Mouse (Mus musculus) stomach, postnatal 0 days (tissue): ENCODE measurements around the gene Arid1b. TPM values are rescaled to one million over a fixed set of nuclear protein-coding genes. Genes with fewer than 3 reads are reported as not detected.
A peak's percentile ranks its signal among the peaks of the same experiment; 100 is the strongest.

Experiments
- ATAC-seq: fragments of 200-750 bp; cut with Nextera tagmentation; 2 replicates; pipeline ENCODE4 v1.8.0; 2017; ENCODE audit not compliant: low FRiP score, low TSS enrichment
- DNase-seq: peaks from one replicate; pipeline ENCODE4 v3.0.0-alpha.2; 2016; ENCODE audit warnings: low spot score
- H3K27ac ChIP-seq: fragments of 300-500 bp; sonication (generic); replicated peaks from 2 replicates; pipeline ENCODE4 v1.5.1; 2014; ENCODE audit warnings: mild to moderate bottlenecking, control low read depth
- H3K27me3 ChIP-seq: fragments of 300-500 bp; sonication (generic); 2 replicates; pipeline ENCODE4 v1.6.1; 2014; ENCODE audit warnings: low read length; ENCODE audit not compliant: control insufficient read depth, insufficient read depth
- H3K36me3 ChIP-seq: fragments of 300-500 bp; sonication (generic); 2 replicates; pipeline ENCODE4 v1.6.1; 2014; ENCODE audit warnings: low read length, mixed read lengths; ENCODE audit not compliant: control insufficient read depth, insufficient read depth
- H3K4me1 ChIP-seq: fragments of 300-500 bp; sonication (generic); replicated peaks from 2 replicates; pipeline ENCODE4 v1.6.1; 2014; ENCODE audit warnings: antibody characterized with exemption; ENCODE audit not compliant: control insufficient read depth, insufficient read depth
- H3K4me2 ChIP-seq: fragments of 300-500 bp; sonication (generic); replicated peaks from 2 replicates; pipeline ENCODE4 v1.6.1; 2014; ENCODE audit warnings: low read depth, mild to moderate bottlenecking, control low read depth, moderate library complexity
- H3K4me3 ChIP-seq: fragments of 300-500 bp; sonication (generic); 2 replicates; pipeline ENCODE4 v1.5.1; 2014; ENCODE audit warnings: low read depth, low read length, control low read depth
- H3K9ac ChIP-seq: fragments of 300-500 bp; sonication (generic); 2 replicates; pipeline ENCODE4 v1.6.1; 2014; ENCODE audit warnings: mild to moderate bottlenecking, low read length, control low read depth, mixed read lengths
- H3K9me3 ChIP-seq: fragments of 300-500 bp; sonication (generic); 2 replicates; pipeline ENCODE4 v1.6.1; 2016; ENCODE audit warnings: low read length; ENCODE audit not compliant: control insufficient read depth
- CTCF ChIP-seq: IDR thresholded peaks from 2 replicates; pipeline ENCODE4 v1.5.1; 2016; ENCODE audit warnings: antibody characterized with exemption, low read depth, mild to moderate bottlenecking, moderate library complexity
- EP300 ChIP-seq: optimal IDR thresholded peaks from 2 replicates; pipeline ENCODE3; 2016; ENCODE audit warnings: antibody characterized with exemption
- WGBS: fragments of 180-500 bp; shearing (Covaris S2); extraction: QIAGEN DNeasy Blood & Tissue Kit; methylation state at CpG from one replicate; pipeline ENCODE4 v1.1.7; 2014; 5-methylcytosine and 5-hydroxymethylcytosine counted together
- polyA plus RNA-seq: library from polyadenylated mRNA; unstranded; fragments of >200 nt; fragmentation: Nextera tagmentation; extraction: Ambion mirVana; gene quantifications from 2 replicates; pipeline ENCODE4 v1.2.1, GENCODE M21; 2015

Gene Arid1b
- polyA plus RNA-seq, 1 experiment from 2014 or later, result 5.6 TPM

DNA sequence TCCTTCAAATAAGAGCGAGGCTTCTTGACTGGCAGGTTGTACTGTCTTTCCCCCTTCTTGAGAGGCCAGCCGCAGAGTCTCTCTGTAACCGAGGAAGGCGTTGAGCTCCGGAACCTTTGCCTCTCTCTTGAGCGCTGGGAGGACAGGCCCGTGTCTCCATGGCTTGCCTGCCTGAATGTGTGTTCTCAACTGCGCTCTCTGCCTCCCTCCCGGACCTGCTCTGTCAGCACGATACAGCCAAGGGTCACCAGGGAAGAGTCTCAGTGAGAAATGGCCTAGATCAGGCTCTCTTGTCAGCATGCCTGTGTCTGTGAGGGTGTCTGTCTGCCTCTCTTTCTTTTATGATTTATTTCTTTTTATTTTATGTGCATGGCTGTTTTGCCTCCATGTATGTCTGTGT lies 29.6 kb downstream of the Arid1b start:
- TF ChIP-seq EP300 (no peak), CTCF (no peak)

DNA sequence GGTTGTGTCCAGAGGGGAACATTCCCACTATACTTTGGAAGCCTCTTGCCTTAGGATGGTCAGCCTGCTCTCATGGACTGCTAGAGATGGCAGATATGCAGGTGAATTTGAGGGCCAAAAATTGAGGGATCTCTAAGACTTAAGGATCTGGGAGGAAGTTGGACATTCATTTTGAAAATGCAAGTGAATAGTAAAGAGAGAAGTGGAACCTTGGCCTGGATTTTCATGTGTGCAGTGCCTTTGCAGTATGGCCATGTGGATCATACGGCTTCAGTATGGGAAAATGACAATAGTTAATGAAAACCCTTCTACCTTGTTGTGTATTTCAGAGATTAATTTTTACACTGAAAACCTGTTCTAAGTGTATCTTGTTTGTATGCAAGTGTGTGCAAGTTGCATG lies 31.3 kb downstream of the Arid1b start:
- no peak for ATAC-seq
- Histone ChIP-seq H3K4me2 (no peak overlapping the region), H3K27ac (no peak overlapping the region), H3K9ac (no peak overlapping the region), H3K4me1 (peaks cover 19% of the 10 kb centered on the region), H3K9me3 (no peaks in the 10 kb centered on the region), H3K36me3 (no peaks in the 10 kb centered on the region), H3K27me3 (no peaks in the 10 kb centered on the region), H3K4me3 (no peak overlapping the region)
- no peak for TF ChIP-seq CTCF
- TF ChIP-seq EP300, result no peak
- WGBS, result 94% methylated on average over 1 of the region's 1 CpGs
- DNase-seq, result no peak

More for the DNA sequence above, 29.6 kb downstream of the Arid1b start:
- no peak overlapping the region for H3K9ac ChIP-seq
- H3K4me2 ChIP-seq, result no peak overlapping the region
- WGBS, result 66% methylated on average over 10 of the region's 10 CpGs
- DNase-seq (no peak), ATAC-seq (no peak)
- H3K4me1 ChIP-seq, result peaks cover 16% of the 10 kb centered on the region
- H3K36me3 ChIP-seq, result no peaks in the 10 kb centered on the region; the same call in 1 of the 2 replicates
- H3K27ac ChIP-seq, result no peak overlapping the region
- no peak overlapping the region for H3K4me3 ChIP-seq
- no peaks in the 10 kb centered on the region for H3K27me3 ChIP-seq
- H3K9me3 ChIP-seq, result no peaks in the 10 kb centered on the region

- Histone ChIP-seq H3K9me3 (no peaks in the 10 kb centered on the region), H3K4me2 (no peak overlapping the region), H3K27me3 (no peaks in the 10 kb centered on the region), H3K4me1 (peaks cover 10% of the 10 kb centered on the region), H3K9ac (no peak overlapping the region), H3K36me3 (no peaks in the 10 kb centered on the region), H3K4me3 (no peak overlapping the region), H3K27ac (no peak overlapping the region)
- ATAC-seq, result no peak
- WGBS, result 60% methylated on average over 2 of the region's 2 CpGs
- no peak for DNase-seq
- TF ChIP-seq CTCF (peak; percentile 58), EP300 (no peak)
Measured at GRCm38 (mm10) chr17:5026578-5026977, 32.4 kb downstream of the Arid1b start.

DNA sequence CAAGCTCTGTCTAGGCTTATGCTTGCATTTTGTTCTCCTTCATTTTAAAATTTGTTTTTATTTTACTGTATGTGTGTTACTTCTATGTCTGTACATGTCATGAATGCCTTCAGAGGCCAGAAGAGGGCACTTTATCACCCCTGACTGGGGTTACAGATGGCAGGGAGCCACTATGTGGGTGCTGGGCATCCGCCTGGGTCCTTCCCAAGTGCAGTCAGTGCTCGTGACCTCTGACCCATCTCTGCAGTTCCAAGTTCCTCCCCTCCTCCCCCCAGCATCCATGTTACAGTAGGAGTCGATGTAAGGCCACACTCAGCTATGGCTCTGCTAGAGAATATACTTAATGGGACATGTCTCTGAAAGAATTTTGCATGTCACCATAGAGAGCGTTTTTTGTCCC lies 35.0 kb downstream of the Arid1b start:
- 89% methylated on average over 4 of the region's 4 CpGs for WGBS
- no peak overlapping the region for H3K27ac ChIP-seq
- no peak overlapping the region for H3K4me3 ChIP-seq
- H3K9ac ChIP-seq, result no peak overlapping the region
- TF ChIP-seq EP300, result no peak
- TF ChIP-seq CTCF, result peak; percentile 32; the same call in 1 of the 2 replicates
- H3K9me3 ChIP-seq, result no peaks in the 10 kb centered on the region
- H3K4me1 ChIP-seq, result peaks cover 6% of the 10 kb centered on the region
- DNase-seq (no peak), ATAC-seq (no peak)
- no peaks in the 10 kb centered on the region for H3K36me3 ChIP-seq
- no peaks in the 10 kb centered on the region for H3K27me3 ChIP-seq
- H3K4me2 ChIP-seq, result no peak overlapping the region

DNA sequence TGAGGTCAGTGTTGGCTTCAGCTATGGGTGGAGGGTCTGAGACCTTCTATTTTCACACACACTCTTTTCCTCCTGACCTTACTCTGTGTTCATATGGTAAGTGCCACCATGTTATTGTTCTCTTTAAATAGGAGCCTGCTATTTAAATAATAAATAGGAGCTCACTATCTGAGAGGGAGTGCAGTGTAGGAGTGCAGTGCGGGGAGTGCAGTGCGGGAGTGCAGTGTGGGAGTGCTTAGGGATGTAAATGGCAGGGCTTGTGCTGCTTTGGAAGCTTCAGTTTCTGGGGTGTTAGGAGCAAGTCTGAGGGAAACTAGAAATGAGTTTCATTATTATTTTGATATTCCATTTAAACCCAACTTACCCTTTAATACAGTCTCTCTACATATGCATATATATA lies 36.2 kb downstream of the Arid1b start:
- no peaks in the 10 kb centered on the region for H3K9me3 ChIP-seq
- H3K27ac ChIP-seq, result no peak overlapping the region
- WGBS, result 44% methylated on average over 2 of the region's 2 CpGs
- DNase-seq (no peak), ATAC-seq (no peak)
- no peaks in the 10 kb centered on the region for H3K27me3 ChIP-seq
- H3K36me3 ChIP-seq, result no peaks in the 10 kb centered on the region
- no peak overlapping the region for H3K9ac ChIP-seq
- H3K4me3 ChIP-seq, result no peak overlapping the region
- no peak overlapping the region for H3K4me2 ChIP-seq
- H3K4me1 ChIP-seq, result peaks cover 2% of the 10 kb centered on the region; the same call in 1 of the 2 replicates
- TF ChIP-seq CTCF, result no peak
- TF ChIP-seq EP300, result no peak

DNA sequence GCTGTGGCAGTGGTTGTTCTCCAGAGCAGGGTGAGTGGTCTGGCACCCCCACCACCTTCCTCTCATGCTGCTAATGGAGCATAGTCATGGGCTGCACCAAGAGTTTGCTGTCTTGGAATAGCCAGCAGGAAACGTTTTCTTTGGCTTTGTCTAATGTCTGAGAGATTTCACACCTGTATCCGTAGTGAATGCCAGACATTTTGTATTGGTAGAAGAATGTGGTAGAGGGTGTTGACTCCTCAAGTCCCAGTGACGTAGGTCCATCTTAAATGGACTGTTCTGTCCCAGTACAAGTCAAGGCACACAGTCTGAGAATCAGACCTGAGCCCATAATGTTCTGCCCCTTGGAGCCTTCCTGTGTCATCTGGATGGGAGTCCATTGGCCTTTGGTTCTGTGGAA lies 39.2 kb downstream of the Arid1b start:
- no peaks in the 10 kb centered on the region for H3K9me3 ChIP-seq
- ATAC-seq, result no peak
- no peak overlapping the region for H3K4me3 ChIP-seq
- H3K9ac ChIP-seq, result no peak overlapping the region
- H3K27ac ChIP-seq, result no peak overlapping the region
- H3K4me2 ChIP-seq, result no peak overlapping the region
- DNase-seq, result no peak
- TF ChIP-seq CTCF (no peak), EP300 (no peak)
- 56% methylated on average over 3 of the region's 3 CpGs for WGBS
- H3K4me1 ChIP-seq, result peaks cover 2% of the 10 kb centered on the region; the same call in 1 of the 2 replicates
- no peaks in the 10 kb centered on the region for H3K27me3 ChIP-seq
- H3K36me3 ChIP-seq, result no peaks in the 10 kb centered on the region
